Mouse (Mus musculus) limb, embryonic 13.5 days (tissue): ENCODE data around the gene Mfsd2a. TPM values are rescaled to one million over a fixed set of nuclear protein-coding genes. Genes with fewer than 3 reads are reported as not detected.

ENCODE experiments used
- ATAC-seq: fragments of 200-750 bp; cut with Nextera tagmentation; 2 replicates; pipeline ENCODE4 v1.8.0; 2017; ENCODE audit warnings: low read depth, moderate number of reproducible peaks, moderate TSS enrichment; ENCODE audit not compliant: low FRiP score
- H3K27ac ChIP-seq: fragments of 300-500 bp; sonication (generic); 2 replicates; pipeline ENCODE4 v1.5.1; 2015; ENCODE audit warnings: inconsistent platforms, mild to moderate bottlenecking, moderate library complexity
- H3K27me3 ChIP-seq: fragments of 300-500 bp; sonication (generic); 2 replicates; pipeline ENCODE4 v1.6.1; 2015; ENCODE audit warnings: mild to moderate bottlenecking, inconsistent platforms
- H3K36me3 ChIP-seq: fragments of 300-500 bp; sonication (generic); 2 replicates; pipeline ENCODE4 v1.6.1; 2015; ENCODE audit warnings: inconsistent platforms, mild to moderate bottlenecking, moderate library complexity
- H3K4me1 ChIP-seq: fragments of 300-500 bp; sonication (generic); 2 replicates; pipeline ENCODE4 v1.6.1; 2015; ENCODE audit warnings: inconsistent platforms
- H3K4me2 ChIP-seq: fragments of 300-500 bp; sonication (generic); replicated peaks from 2 replicates; pipeline ENCODE4 v1.6.1; 2015; ENCODE audit warnings: inconsistent platforms, mild to moderate bottlenecking, moderate library complexity
- H3K4me3 ChIP-seq: fragments of 300-500 bp; sonication (generic); 2 replicates; pipeline ENCODE4 v1.5.1; 2015; ENCODE audit warnings: moderate library complexity, mild to moderate bottlenecking, inconsistent platforms
- H3K9ac ChIP-seq: fragments of 300-500 bp; sonication (generic); 2 replicates; pipeline ENCODE4 v1.6.1; 2015; ENCODE audit warnings: mild to moderate bottlenecking, inconsistent platforms
- H3K9me3 ChIP-seq: fragments of 300-500 bp; sonication (generic); 2 replicates; pipeline ENCODE4 v1.6.1; 2016; ENCODE audit warnings: inconsistent platforms
- WGBS: fragments of 180-500 bp; shearing (Covaris S2); methylation state at CpG from one replicate; pipeline ENCODE4 v1.1.7; 2015; 5-methylcytosine and 5-hydroxymethylcytosine counted together
- polyA plus RNA-seq: library from polyadenylated mRNA; unstranded; fragments of >200 nt; fragmentation: Nextera tagmentation; extraction: Ambion mirVana; gene quantifications from 2 replicates; pipeline ENCODE4 v1.2.1, GENCODE M21; 2015

The Mfsd2a gene
- polyA plus RNA-seq, 1 experiment from 2014 or later: 9.1 TPM

GRCm38 (mm10) chr4:122930939-122931590 is 29.9 kb downstream of the Mfsd2a start:
- 77% methylated on average over 2 of the region's 2 CpGs for WGBS
- Histone ChIP-seq H3K4me3 (no peak overlapping the region), H3K27ac (no peak overlapping the region), H3K4me1 (no peaks in the 10 kb centered on the region), H3K4me2 (no peak overlapping the region), H3K27me3 (no peaks in the 10 kb centered on the region), H3K9ac (no peak overlapping the region), H3K36me3 (no peaks in the 10 kb centered on the region), H3K9me3 (no peaks in the 10 kb centered on the region)
- ATAC-seq: no peak

- WGBS: 79% methylated on average over 15 of the region's 15 CpGs
- Histone ChIP-seq H3K27me3 (no peaks in the 10 kb centered on the region), H3K36me3 (no peaks in the 10 kb centered on the region), H3K4me3 (no peak overlapping the region), H3K4me2 (no peak overlapping the region), H3K27ac (no peak overlapping the region), H3K4me1 (no peaks in the 10 kb centered on the region), H3K9ac (no peak overlapping the region), H3K9me3 (no peaks in the 10 kb centered on the region)
- ATAC-seq: no peak
Measured at GRCm38 (mm10) chr4:122923392-122924344, 37.3 kb downstream of the Mfsd2a start.

- Histone ChIP-seq H3K27ac (no peak overlapping the region), H3K4me3 (no peak overlapping the region), H3K4me1 (no peaks in the 10 kb centered on the region), H3K4me2 (no peak overlapping the region), H3K9me3 (no peaks in the 10 kb centered on the region), H3K36me3 (no peaks in the 10 kb centered on the region), H3K9ac (no peak overlapping the region), H3K27me3 (no peaks in the 10 kb centered on the region)
- 42% methylated on average over 1 of the region's 1 CpGs for WGBS
- ATAC-seq: no peak
Measured at GRCm38 (mm10) chr4:122922841-122923240, 38.1 kb downstream of the Mfsd2a start.

GRCm38 (mm10) chr4:122915985-122916384 is 45.0 kb downstream of the Mfsd2a start:
- Histone ChIP-seq H3K36me3 (no peaks in the 10 kb centered on the region), H3K4me1 (no peaks in the 10 kb centered on the region), H3K4me2 (no peak overlapping the region), H3K9me3 (peaks cover 4% of the 10 kb centered on the region), H3K27ac (no peak overlapping the region), H3K4me3 (no peak overlapping the region), H3K9ac (no peak overlapping the region), H3K27me3 (no peaks in the 10 kb centered on the region)
- ATAC-seq: no peak
- WGBS: 82% methylated on average over 4 of the region's 4 CpGs

- H3K9me3 ChIP-seq: peaks cover 4% of the 10 kb centered on the region
- no peak overlapping the region for H3K4me2 ChIP-seq
- no peaks in the 10 kb centered on the region for H3K4me1 ChIP-seq
- H3K27ac ChIP-seq: no peak overlapping the region
- H3K36me3 ChIP-seq: no peaks in the 10 kb centered on the region
- no peak overlapping the region for H3K9ac ChIP-seq
- H3K27me3 ChIP-seq: no peaks in the 10 kb centered on the region
- no peak overlapping the region for H3K4me3 ChIP-seq
- WGBS: 72% methylated on average over 7 of the region's 7 CpGs
- ATAC-seq: no peak
Measured at GRCm38 (mm10) chr4:122914186-122914585, 46.8 kb downstream of the Mfsd2a start.

- no peak overlapping the region for H3K9ac ChIP-seq
- H3K27ac ChIP-seq: no peak overlapping the region
- peaks cover 4% of the 10 kb centered on the region for H3K9me3 ChIP-seq
- no peaks in the 10 kb centered on the region for H3K36me3 ChIP-seq
- no peaks in the 10 kb centered on the region for H3K27me3 ChIP-seq
- ATAC-seq: no peak
- H3K4me2 ChIP-seq: no peak overlapping the region
- no peak overlapping the region for H3K4me3 ChIP-seq
- H3K4me1 ChIP-seq: no peaks in the 10 kb centered on the region
- WGBS: 67% methylated on average over 5 of the region's 5 CpGs
Measured at GRCm38 (mm10) chr4:122912613-122913012, 48.4 kb downstream of the Mfsd2a start.

GRCm38 (mm10) chr4:122910577-122910976 is 50.4 kb downstream of the Mfsd2a start:
- 47% methylated on average over 6 of the region's 6 CpGs for WGBS
- peaks cover 4% of the 10 kb centered on the region for H3K9me3 ChIP-seq

GRCm38 (mm10) chr4:122909572-122910189 is 51.3 kb downstream of the Mfsd2a start:
- H3K36me3 ChIP-seq: no peaks in the 10 kb centered on the region
- no peak overlapping the region for H3K9ac ChIP-seq
- no peak overlapping the region for H3K27ac ChIP-seq
- 70% methylated on average over 12 of the region's 12 CpGs for WGBS
- H3K4me1 ChIP-seq: peaks cover 5% of the 10 kb centered on the region; the same call in 1 of the 2 replicates
- no peak for ATAC-seq
- H3K4me3 ChIP-seq: no peak overlapping the region
- peaks cover 4% of the 10 kb centered on the region for H3K9me3 ChIP-seq
- H3K27me3 ChIP-seq: no peaks in the 10 kb centered on the region
- H3K4me2 ChIP-seq: no peak overlapping the region

More at GRCm38 (mm10) chr4:122910577-122910976, 50.4 kb downstream of the Mfsd2a start:
- ATAC-seq: no peak
- no peak overlapping the region for H3K9ac ChIP-seq
- no peaks in the 10 kb centered on the region for H3K27me3 ChIP-seq
- H3K4me1 ChIP-seq: no peaks in the 10 kb centered on the region
- no peak overlapping the region for H3K4me2 ChIP-seq
- no peak overlapping the region for H3K4me3 ChIP-seq
- H3K36me3 ChIP-seq: no peaks in the 10 kb centered on the region
- no peak overlapping the region for H3K27ac ChIP-seq

GRCm38 (mm10) chr4:122905359-122905758 is 55.6 kb downstream of the Mfsd2a start:
- Histone ChIP-seq H3K36me3 (no peaks in the 10 kb centered on the region), H3K9ac (no peak overlapping the region), H3K4me1 (peaks cover 5% of the 10 kb centered on the region; the same call in 1 of the 2 replicates), H3K27ac (no peak overlapping the region), H3K27me3 (0 out of 2 replicates have a peak, but pooled peaks cover 2% of the 10 kb centered on the region), H3K4me2 (no peak overlapping the region), H3K9me3 (no peaks in the 10 kb centered on the region), H3K4me3 (no peak overlapping the region)
- 38% methylated on average over 10 of the region's 10 CpGs for WGBS
- ATAC-seq: peak; percentile 79

- H3K9me3 ChIP-seq: no peaks in the 10 kb centered on the region
- no peak for ATAC-seq
- H3K36me3 ChIP-seq: no peaks in the 10 kb centered on the region
- no peak overlapping the region for H3K4me2 ChIP-seq
- peaks cover 5% of the 10 kb centered on the region; the same call in 1 of the 2 replicates for H3K4me1 ChIP-seq
- WGBS: 91% methylated on average over 3 of the region's 3 CpGs
- H3K4me3 ChIP-seq: no peak overlapping the region
- H3K27me3 ChIP-seq: 0 out of 2 replicates have a peak, but pooled peaks cover 3% of the 10 kb centered on the region
- H3K9ac ChIP-seq: no peak overlapping the region
- no peak overlapping the region for H3K27ac ChIP-seq
Measured at GRCm38 (mm10) chr4:122903709-122904108, 57.3 kb downstream of the Mfsd2a start.

GRCm38 (mm10) chr4:122902156-122902555 is 58.8 kb downstream of the Mfsd2a start:
- 0 out of 2 replicates have a peak, but pooled peaks cover 3% of the 10 kb centered on the region for H3K27me3 ChIP-seq
- WGBS: 27% methylated on average over 6 of the region's 6 CpGs
- no peak for ATAC-seq
- peaks cover 5% of the 10 kb centered on the region; the same call in 1 of the 2 replicates for H3K4me1 ChIP-seq
- H3K4me2 ChIP-seq: no peak overlapping the region
- no peak overlapping the region for H3K27ac ChIP-seq
- no peak overlapping the region for H3K9ac ChIP-seq
- no peaks in the 10 kb centered on the region for H3K36me3 ChIP-seq
- no peak overlapping the region for H3K4me3 ChIP-seq
- no peaks in the 10 kb centered on the region for H3K9me3 ChIP-seq

- no peak overlapping the region for H3K9ac ChIP-seq
- no peak overlapping the region for H3K27ac ChIP-seq
- 0 out of 2 replicates have a peak, but pooled peaks cover 3% of the 10 kb centered on the region for H3K27me3 ChIP-seq
- H3K4me2 ChIP-seq: no peak overlapping the region
- no peak overlapping the region for H3K4me3 ChIP-seq
- no peaks in the 10 kb centered on the region for H3K9me3 ChIP-seq
- H3K4me1 ChIP-seq: no peaks in the 10 kb centered on the region
- WGBS: 18% methylated on average over 5 of the region's 5 CpGs
- ATAC-seq: peak; percentile 48; the same call in 1 of the 2 replicates
- no peaks in the 10 kb centered on the region for H3K36me3 ChIP-seq
Measured at GRCm38 (mm10) chr4:122898313-122898712, 62.7 kb downstream of the Mfsd2a start.
